Mouse (Mus musculus) layer of hippocampus, postnatal 36 days (tissue): Measurements from ENCODE around the gene Gm9747. TPM values are rescaled to one million over a fixed set of nuclear protein-coding genes. Genes with fewer than 3 reads are reported as not detected.
A peak's percentile ranks its signal among the peaks of the same experiment; 100 is the strongest.

Source experiments
- DNase-seq, 2 experiments: peaks; one replicate each; pipeline ENCODE4 v3.0.0; 2022
- total RNA-seq, 2 experiments: library from RNA; stranded (reverse); gene quantifications; 2 replicates each; pipeline ENCODE4 v1.2.3; 2021

The Gm9747 gene
- not detected for total RNA-seq

GRCm38 (mm10) chr1:82232812-82233211 is at the start of gene Gm9747:
Gm9747 (plus strand) TSS chr1:82233112.
- DNase-seq = no peak

- no peak for DNase-seq
These were observed 48.9 kb upstream of the Gm9747 start for GRCm38 (mm10) chr1:82183913-82184442.

- no peak for DNase-seq
These were observed 44.2 kb upstream of the Gm9747 start for GRCm38 (mm10) chr1:82188549-82189231.

GRCm38 (mm10) chr1:82189516-82189915 is 43.4 kb upstream of the Gm9747 start:
- peak; percentile 33 to 35 for DNase-seq

- no peak for DNase-seq
These were observed 41.3 kb upstream of the Gm9747 start for GRCm38 (mm10) chr1:82191579-82191978.

- no peak for DNase-seq
These were observed 33.0 kb upstream of the Gm9747 start for GRCm38 (mm10) chr1:82199918-82200317.

- no peak for DNase-seq
These were observed 32.3 kb upstream of the Gm9747 start for GRCm38 (mm10) chr1:82200636-82201035.

GRCm38 (mm10) chr1:82207511-82207910 is 25.4 kb upstream of the Gm9747 start:
- DNase-seq = no peak

GRCm38 (mm10) chr1:82220673-82221396 is 12.1 kb upstream of the Gm9747 start:
- DNase-seq = no peak

GRCm38 (mm10) chr1:82221462-82221861 is 11.4 kb upstream of the Gm9747 start:
- DNase-seq = no peak

- no peak for DNase-seq
These were observed 9.7 kb upstream of the Gm9747 start for GRCm38 (mm10) chr1:82223042-82223795.

GRCm38 (mm10) chr1:82228841-82229240 is 4.1 kb upstream of the Gm9747 start:
- DNase-seq = no peak

GRCm38 (mm10) chr1:82234616-82235015 is 1.7 kb downstream of the Gm9747 start:
- DNase-seq = no peak

GRCm38 (mm10) chr1:82235455-82236104 is 2.7 kb downstream of the Gm9747 start:
- no peak for DNase-seq

- no peak for DNase-seq
These were observed 5.3 kb downstream of the Gm9747 start for GRCm38 (mm10) chr1:82238245-82238644.

GRCm38 (mm10) chr1:82239409-82240201 is 6.7 kb downstream of the Gm9747 start:
- no peak for DNase-seq

- DNase-seq = peak in 1 of 2 experiments; percentile 12
These were observed 10.4 kb downstream of the Gm9747 start for GRCm38 (mm10) chr1:82243260-82243825.

- no peak for DNase-seq
These were observed 12.1 kb downstream of the Gm9747 start for GRCm38 (mm10) chr1:82245002-82245401.

GRCm38 (mm10) chr1:82247221-82247951 is 14.5 kb downstream of the Gm9747 start:
- DNase-seq = no peak

- no peak for DNase-seq
These were observed 21.0 kb downstream of the Gm9747 start for GRCm38 (mm10) chr1:82253789-82254445.
